Mouse (Mus musculus): Measurements from ENCODE around the gene Snap23. TPM values are rescaled to one million over a fixed set of nuclear protein-coding genes. Genes with fewer than 3 reads are reported as not detected.

Gene Snap23
- polyA plus RNA-seq, 2 experiments, result 15.6 to 23.5 TPM

DNA sequence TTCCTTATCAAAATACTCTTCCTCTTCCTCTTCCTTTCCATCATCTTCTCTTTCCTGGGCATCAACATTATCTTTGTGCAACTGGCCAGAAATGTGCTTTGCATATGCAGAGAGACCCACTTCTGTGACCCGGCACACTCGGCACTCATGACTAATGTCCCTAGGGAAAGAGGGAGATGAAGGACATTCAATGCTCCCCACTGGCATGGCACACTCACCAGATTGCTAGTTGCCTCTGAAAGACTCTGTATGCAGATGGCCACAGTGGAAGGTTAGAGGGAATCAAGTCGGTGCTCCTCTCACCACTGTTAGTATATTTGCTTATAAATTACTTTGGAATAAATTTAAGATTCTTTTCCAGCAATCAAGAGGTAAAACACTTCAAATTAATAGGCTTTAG lies 28.1 kb upstream of the Snap23 start:
- Histone ChIP-seq H3K4me1 (replicated peaks; ENCODE audit: control insufficient read depth in 2 of 2, insufficient read depth in 2 of 2, low read length in 1 of 2) (peaks cover 0 to 3% of the 10 kb centered on the region in 2 experiments; a peak in 1 of 4 replicates), H3K9me3 (ENCODE audit: control insufficient read depth, low read length) (no peaks in the 10 kb centered on the region), H3K4me2 (ENCODE audit: low read depth) (no peak overlapping the region), H3K27me3 (ENCODE audit: control insufficient read depth, insufficient read depth, low read length) (no peaks in the 10 kb centered on the region), H3K27ac (no peak overlapping the region), H3K36me3 (replicated peaks; ENCODE audit: control insufficient read depth, insufficient read depth, low read depth) (peaks cover 15% of the 10 kb centered on the region), H3K4me3 (ENCODE audit: insufficient read depth in 1 of 2, low read depth in 2 of 2, low read length in 2 of 2) (no peak overlapping the region), H3K9ac (replicated peaks) (no peak overlapping the region)
- 63% methylated on average over 3 of the region's 3 CpGs for WGBS (ENCODE audit: insufficient replicate concordance)
- DNase-seq (ENCODE audit: low read depth in 3 of 3, low spot score in 3 of 3) (no peak), ATAC-seq (ENCODE audit: insufficient read depth) (no peak)
- TF ChIP-seq CTCF (IDR thresholded peaks at IDR 0.05; ENCODE audit: low read depth), result no peak
- no peak for TF ChIP-seq EP300 (IDR thresholded peaks at IDR 0.05; ENCODE audit: low read depth)

DNA sequence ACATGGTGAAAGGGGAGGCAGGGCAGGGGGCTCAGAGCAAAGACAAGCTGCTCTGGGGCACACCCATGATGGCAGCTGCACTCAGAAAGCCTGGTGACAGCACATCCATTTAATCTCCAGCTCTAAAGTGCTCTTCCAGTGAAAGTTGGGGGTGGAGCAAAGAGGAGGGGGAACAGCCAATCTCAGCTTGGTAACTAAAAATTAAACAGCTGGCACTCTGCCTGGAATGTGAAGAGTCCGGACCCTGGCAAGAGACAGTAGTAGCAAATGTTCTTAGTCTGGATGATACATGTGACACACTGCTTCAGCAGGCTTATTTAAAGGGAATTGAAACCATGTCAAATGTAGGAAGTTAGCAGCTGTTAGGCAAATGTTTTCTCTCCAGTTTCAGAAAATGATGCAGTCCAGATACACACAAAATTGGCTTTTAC lies 27.7 kb upstream of the Snap23 start:
- H3K9ac ChIP-seq (replicated peaks), result no peak overlapping the region
- H3K36me3 ChIP-seq (replicated peaks; ENCODE audit: control insufficient read depth, insufficient read depth, low read depth), result peaks cover 12% of the 10 kb centered on the region
- no peaks in the 10 kb centered on the region for H3K27me3 ChIP-seq (ENCODE audit: control insufficient read depth, insufficient read depth, low read length)
- TF ChIP-seq CTCF (IDR thresholded peaks at IDR 0.05; ENCODE audit: low read depth) (no peak), EP300 (IDR thresholded peaks at IDR 0.05; ENCODE audit: low read depth) (no peak)
- ATAC-seq (ENCODE audit: insufficient read depth), result peak; percentile 41; the same call in 1 of the 2 replicates
- H3K4me1 ChIP-seq (replicated peaks; ENCODE audit: control insufficient read depth in 2 of 2, insufficient read depth in 2 of 2, low read length in 1 of 2), result peaks cover 0 to 3% of the 10 kb centered on the region in 2 experiments; a peak in 1 of 4 replicates
- H3K27ac ChIP-seq, result no peak overlapping the region
- 66% methylated on average over 1 of the region's 1 CpGs for WGBS (ENCODE audit: insufficient replicate concordance)
- no peak overlapping the region for H3K4me3 ChIP-seq (ENCODE audit: insufficient read depth in 1 of 2, low read depth in 2 of 2, low read length in 2 of 2)
- no peak overlapping the region for H3K4me2 ChIP-seq (ENCODE audit: low read depth)
- H3K9me3 ChIP-seq (ENCODE audit: control insufficient read depth, low read length), result no peaks in the 10 kb centered on the region
- DNase-seq (ENCODE audit: low read depth in 3 of 3, low spot score in 3 of 3), result peak; percentile 17 to 25 (median 20)

DNA sequence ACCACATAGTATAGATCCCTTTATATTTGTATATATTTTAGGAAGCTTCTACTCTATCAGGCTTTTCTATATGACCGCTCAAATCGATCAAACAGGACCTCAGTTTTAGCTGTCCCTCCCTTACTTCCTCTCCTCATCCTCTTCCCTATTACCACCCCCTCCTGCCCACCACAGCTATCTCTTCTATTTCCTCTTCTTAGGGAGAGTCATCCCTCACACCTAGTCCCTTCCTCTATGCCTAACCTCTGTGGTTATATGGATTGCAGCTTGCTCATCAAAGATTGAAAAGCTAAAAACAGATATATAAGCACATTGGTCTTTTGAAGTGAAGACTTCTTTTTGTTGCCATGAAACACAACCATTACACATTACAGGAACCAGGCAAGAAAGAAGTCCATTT lies 22.7 kb upstream of the Snap23 start:
- TF ChIP-seq CTCF (IDR thresholded peaks at IDR 0.05; ENCODE audit: low read depth), result no peak
- no peak for TF ChIP-seq EP300 (IDR thresholded peaks at IDR 0.05; ENCODE audit: low read depth)
- no peaks in the 10 kb centered on the region for H3K9me3 ChIP-seq (ENCODE audit: control insufficient read depth, low read length)
- ATAC-seq (ENCODE audit: insufficient read depth), result no peak
- no peak overlapping the region for H3K27ac ChIP-seq
- H3K27me3 ChIP-seq (ENCODE audit: control insufficient read depth, insufficient read depth, low read length), result no peaks in the 10 kb centered on the region
- no peaks in the 10 kb centered on the region; the same call in none of the 2 replicates for H3K36me3 ChIP-seq (replicated peaks; ENCODE audit: control insufficient read depth, insufficient read depth, low read depth)
- WGBS (ENCODE audit: insufficient replicate concordance), result 32% methylated on average over 2 of the region's 2 CpGs
- no peak overlapping the region for H3K4me3 ChIP-seq (ENCODE audit: insufficient read depth in 1 of 2, low read depth in 2 of 2, low read length in 2 of 2)
- H3K4me1 ChIP-seq (replicated peaks; ENCODE audit: control insufficient read depth in 2 of 2, insufficient read depth in 2 of 2, low read length in 1 of 2), result no peaks in the 10 kb centered on the region
- DNase-seq (ENCODE audit: low read depth in 3 of 3, low spot score in 3 of 3), result no peak
- no peak overlapping the region for H3K9ac ChIP-seq (replicated peaks)
- H3K4me2 ChIP-seq (ENCODE audit: low read depth), result no peak overlapping the region

DNA sequence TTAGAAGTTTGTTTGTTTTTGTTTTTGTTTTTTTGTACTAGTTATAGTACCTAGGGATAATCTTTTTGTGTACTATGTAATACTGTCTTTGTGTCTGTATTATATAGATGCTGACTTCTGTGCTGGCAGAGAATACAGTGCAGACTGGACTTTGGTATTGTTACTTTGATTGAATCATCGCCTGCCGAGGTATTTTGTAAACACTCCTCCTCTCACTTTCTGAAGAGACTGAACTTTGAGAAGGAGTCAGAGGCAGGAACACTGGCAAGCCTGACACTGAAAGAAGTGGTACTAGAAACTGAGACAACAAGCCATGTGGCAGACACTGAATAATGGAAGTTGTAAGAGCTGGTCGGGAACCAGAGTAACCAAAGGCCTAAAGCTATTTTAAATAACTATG lies 10.6 kb upstream of the Snap23 start:
- H3K4me3 ChIP-seq (ENCODE audit: insufficient read depth in 1 of 2, low read depth in 2 of 2, low read length in 2 of 2), result no peak overlapping the region
- ATAC-seq (ENCODE audit: insufficient read depth), result no peak
- no peaks in the 10 kb centered on the region for H3K9me3 ChIP-seq (ENCODE audit: control insufficient read depth, low read length)
- H3K27ac ChIP-seq, result no peak overlapping the region
- TF ChIP-seq EP300 (IDR thresholded peaks at IDR 0.05; ENCODE audit: low read depth) (no peak), CTCF (IDR thresholded peaks at IDR 0.05; ENCODE audit: low read depth) (no peak)
- no peak overlapping the region for H3K4me2 ChIP-seq (ENCODE audit: low read depth)
- peaks cover 9% of the 10 kb centered on the region; the same call in 1 of the 2 replicates for H3K36me3 ChIP-seq (replicated peaks; ENCODE audit: control insufficient read depth, insufficient read depth, low read depth)
- peaks cover 0 to 13% of the 10 kb centered on the region in 2 experiments; a peak in 3 of 4 replicates for H3K4me1 ChIP-seq (replicated peaks; ENCODE audit: control insufficient read depth in 2 of 2, insufficient read depth in 2 of 2, low read length in 1 of 2)
- WGBS (ENCODE audit: insufficient replicate concordance), result 65% methylated on average over 3 of the region's 3 CpGs
- no peaks in the 10 kb centered on the region for H3K27me3 ChIP-seq (ENCODE audit: control insufficient read depth, insufficient read depth, low read length)
- no peak for DNase-seq (ENCODE audit: low read depth in 3 of 3, low spot score in 3 of 3)
- H3K9ac ChIP-seq (replicated peaks), result no peak overlapping the region

DNA sequence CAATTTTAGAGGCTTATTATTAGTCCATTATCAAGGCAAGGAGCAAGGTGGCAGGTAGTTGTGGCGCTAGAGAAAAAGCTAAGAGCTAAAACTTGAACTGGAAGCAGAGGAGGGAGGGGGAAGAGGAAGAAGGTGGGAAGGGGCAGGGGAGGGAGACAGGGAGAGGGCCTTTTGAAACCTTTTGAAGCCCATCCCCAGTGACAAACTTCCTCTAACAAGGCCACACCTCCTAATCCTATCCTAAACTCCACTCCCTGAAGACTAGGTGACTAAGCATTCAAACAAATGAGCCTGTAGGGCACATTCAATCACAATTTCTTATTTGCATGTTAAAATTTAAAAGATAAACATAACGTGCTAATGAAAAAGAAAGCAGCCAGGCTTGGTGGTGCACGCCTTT lies 8.7 kb upstream of the Snap23 start:
- H3K27me3 ChIP-seq (ENCODE audit: control insufficient read depth, insufficient read depth, low read length), result no peaks in the 10 kb centered on the region
- DNase-seq (ENCODE audit: low read depth in 3 of 3, low spot score in 3 of 3) (no peak), ATAC-seq (ENCODE audit: insufficient read depth) (no peak)
- no peak overlapping the region for H3K9ac ChIP-seq (replicated peaks)
- peaks cover 3% of the 10 kb centered on the region; the same call in 1 of the 2 replicates for H3K36me3 ChIP-seq (replicated peaks; ENCODE audit: control insufficient read depth, insufficient read depth, low read depth)
- TF ChIP-seq EP300 (IDR thresholded peaks at IDR 0.05; ENCODE audit: low read depth), result no peak
- no peak for TF ChIP-seq CTCF (IDR thresholded peaks at IDR 0.05; ENCODE audit: low read depth)
- no peak overlapping the region for H3K27ac ChIP-seq
- 45% methylated on average over 3 of the region's 3 CpGs for WGBS (ENCODE audit: insufficient replicate concordance)
- no peak overlapping the region for H3K4me2 ChIP-seq (ENCODE audit: low read depth)
- no peaks in the 10 kb centered on the region for H3K9me3 ChIP-seq (ENCODE audit: control insufficient read depth, low read length)
- peaks cover 0 to 15% of the 10 kb centered on the region in 2 experiments for H3K4me1 ChIP-seq (replicated peaks; ENCODE audit: control insufficient read depth in 2 of 2, insufficient read depth in 2 of 2, low read length in 1 of 2)
- H3K4me3 ChIP-seq (ENCODE audit: insufficient read depth in 1 of 2, low read depth in 2 of 2, low read length in 2 of 2), result no peak overlapping the region

Measured in liver, embryonic 14.5 days (tissue).